Mouse (Mus musculus): ENCODE data around the gene Rbm39. TPM values are rescaled to one million over a fixed set of nuclear protein-coding genes. Genes with fewer than 3 reads are reported as not detected.

Gene Rbm39
- polyA plus RNA-seq (2021), result 288 TPM

DNA sequence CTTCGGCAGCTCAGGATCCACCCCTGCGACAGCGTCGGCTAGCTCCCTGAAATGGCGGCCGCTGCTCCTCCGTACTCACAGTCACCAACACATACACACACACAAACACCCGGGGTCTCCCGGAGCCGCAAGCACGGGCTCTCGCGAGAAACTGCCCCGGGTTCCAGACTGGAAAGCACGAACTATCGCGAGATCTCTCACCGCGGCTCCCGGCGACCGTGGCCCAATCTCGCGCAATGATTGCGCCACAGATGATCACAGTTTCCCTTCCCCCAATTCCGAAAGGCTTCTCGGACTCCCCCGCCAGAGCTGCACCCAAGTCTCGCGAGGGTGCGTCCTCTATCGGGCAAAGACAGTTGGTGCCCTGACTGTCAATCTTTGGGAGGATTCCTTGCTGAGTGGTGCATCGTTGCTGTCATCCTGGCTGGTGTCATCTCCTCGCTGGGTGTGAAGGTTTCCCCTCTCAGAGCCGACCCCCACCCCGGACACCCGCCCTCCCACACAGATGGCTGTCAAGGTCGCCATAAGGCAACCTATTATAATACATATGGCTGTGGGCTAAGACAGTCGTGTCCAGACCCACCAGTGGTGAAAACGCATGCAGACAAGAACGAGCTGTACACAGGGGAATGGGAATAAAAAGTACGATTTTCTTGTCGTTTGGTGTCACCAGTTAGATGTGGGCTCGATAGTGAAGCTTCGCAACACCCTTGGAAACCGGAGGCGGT lies at the start of gene Rbm39:
Rbm39 (minus strand) TSS at position 145 of the 728 bp plus-strand sequence.
- ChIA-PET CTCF (interaction anchor here (1.1 to 2.2 kb wide), 6 partner anchors 10 to 83 kb away, joined by 3 to 8 read pairs (median 4); no protein-coding TSS in a partner anchor), POLR2A (interaction anchor here (0.7 to 3.5 kb wide), 6 partner anchors 17 to 131 kb away, joined by 3 to 24 read pairs (median 4); partner anchors contain the start of genes Cpne1, Phf20 and Rbm12)
- no peak for TF ChIP-seq CTCF (IDR thresholded peaks at IDR 0.05)
- H3K27me3 ChIP-seq, result no peaks in the 10 kb centered on the region
- in situ Hi-C loops (cut with MboI; ENCODE audit: low pct_unique_long_range_greater_than_20kb), result no loop called here
- DNase-seq (ENCODE audit: low read depth, low spot score), result peak; percentile 99
- peak; percentile 84 for ATAC-seq

GRCm38 (mm10) chr2:156229171-156229570 lies 49.1 kb upstream of the Rbm39 start:
- in situ Hi-C loops (cut with MboI; ENCODE audit: low pct_unique_long_range_greater_than_20kb), result no loop called here
- ChIA-PET CTCF (no interaction called here), POLR2A (interaction anchor here (0.7 kb wide), 1 partner anchor 33 kb away, joined by 3 read pairs; no protein-coding TSS in a partner anchor)
- DNase-seq (ENCODE audit: low read depth, low spot score) (no peak), ATAC-seq (no peak)
- TF ChIP-seq CTCF (IDR thresholded peaks at IDR 0.05), result no peak
- H3K27me3 ChIP-seq, result no peaks in the 10 kb centered on the region

GRCm38 (mm10) chr2:156227689-156228088 lies 47.7 kb upstream of the Rbm39 start:
- TF ChIP-seq CTCF (IDR thresholded peaks at IDR 0.05), result no peak

GRCm38 (mm10) chr2:156224043-156224442 lies 44.0 kb upstream of the Rbm39 start:
- no peak for TF ChIP-seq CTCF (IDR thresholded peaks at IDR 0.05)
- in situ Hi-C loops (cut with MboI; ENCODE audit: low pct_unique_long_range_greater_than_20kb), result no loop called here
- CTCF ChIA-PET, result no interaction called here
- DNase-seq (ENCODE audit: low read depth, low spot score) (no peak), ATAC-seq (no peak)
- POLR2A ChIA-PET, result no interaction called here
- H3K27me3 ChIP-seq, result no peaks in the 10 kb centered on the region

More at GRCm38 (mm10) chr2:156227689-156228088, 47.7 kb upstream of the Rbm39 start:
- DNase-seq (ENCODE audit: low read depth, low spot score) (no peak), ATAC-seq (no peak)
- in situ Hi-C loops (cut with MboI; ENCODE audit: low pct_unique_long_range_greater_than_20kb), result no loop called here
- ChIA-PET POLR2A (interaction anchor here (0.7 kb wide), 1 partner anchor 67 kb away, joined by 3 read pairs; no protein-coding TSS in a partner anchor), CTCF (interaction anchor here (1.4 kb wide), 1 partner anchor 12 kb away, joined by 3 read pairs; no protein-coding TSS in a partner anchor)
- no peaks in the 10 kb centered on the region for H3K27me3 ChIP-seq

- H3K27me3 ChIP-seq, result no peaks in the 10 kb centered on the region
- CTCF ChIA-PET, result interaction anchor here (1.2 to 1.3 kb wide), 2 partner anchors 12 to 14 kb away, joined by 3 to 4 read pairs; no protein-coding TSS in a partner anchor
- ATAC-seq (no peak), DNase-seq (ENCODE audit: low read depth, low spot score) (no peak)
- in situ Hi-C loops (cut with MboI; ENCODE audit: low pct_unique_long_range_greater_than_20kb), result no loop called here
- no peak for TF ChIP-seq CTCF (IDR thresholded peaks at IDR 0.05)
- POLR2A ChIA-PET, result interaction anchor here (0.6 to 0.7 kb wide), 2 partner anchors 18 to 36 kb away, joined by 3 read pairs; no protein-coding TSS in a partner anchor
Observed at GRCm38 (mm10) chr2:156222100-156222499, 42.1 kb upstream of the Rbm39 start.

DNA sequence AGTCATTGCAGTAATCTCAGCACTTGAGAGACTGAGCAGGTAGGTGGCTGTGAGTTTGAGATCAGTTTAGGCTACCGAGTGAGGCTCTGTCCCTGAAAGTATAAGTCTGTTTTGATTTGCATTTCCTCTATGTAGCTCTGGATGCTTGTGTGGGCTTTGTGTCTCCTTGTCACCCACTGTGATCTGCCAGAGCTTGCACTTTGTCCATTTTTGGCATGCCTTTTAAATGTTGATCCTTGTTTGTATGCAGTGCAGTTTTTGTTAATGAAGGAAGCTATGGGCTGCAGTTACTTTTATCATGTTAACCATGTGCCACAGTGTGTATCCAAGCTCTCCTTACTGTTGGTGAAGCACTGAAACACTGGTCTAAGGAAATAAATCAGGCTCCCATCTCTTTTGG lies 37.7 kb upstream of the Rbm39 start:
- POLR2A ChIA-PET, result interaction anchor here (1.0 to 2.3 kb wide), 2 partner anchors 9 to 28 kb away, joined by 4 to 10 read pairs; no protein-coding TSS in a partner anchor
- no peaks in the 10 kb centered on the region for H3K27me3 ChIP-seq
- ATAC-seq, result no peak
- TF ChIP-seq CTCF (IDR thresholded peaks at IDR 0.05), result no peak
- CTCF ChIA-PET, result interaction anchor here (1.0 to 1.9 kb wide), 5 partner anchors 9 to 39 kb away, joined by 3 to 7 read pairs (median 4); no protein-coding TSS in a partner anchor
- in situ Hi-C loops (cut with MboI; ENCODE audit: low pct_unique_long_range_greater_than_20kb), result no loop called here
- no peak for DNase-seq (ENCODE audit: low read depth, low spot score)

DNA sequence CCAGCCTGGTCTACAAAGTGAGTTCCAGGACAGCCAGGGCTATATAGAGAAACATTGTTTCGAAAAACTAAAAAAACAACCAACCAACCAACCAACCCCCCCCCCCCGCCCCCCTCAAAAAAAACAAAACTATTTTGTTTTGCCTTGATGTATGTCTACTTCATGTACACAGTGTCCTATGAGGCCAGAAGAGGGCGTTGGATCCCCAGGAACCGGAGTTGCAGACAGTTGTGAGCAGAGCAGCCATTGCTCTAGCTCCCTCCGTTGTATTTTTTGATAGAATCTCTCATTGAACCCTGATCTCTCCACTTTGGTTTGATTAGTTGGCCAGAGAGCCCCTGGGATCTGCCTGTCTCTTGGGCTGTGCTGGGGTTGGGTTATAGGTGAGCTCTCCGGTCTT lies 23.9 kb upstream of the Rbm39 start:
- CTCF ChIA-PET, result no interaction called here
- no peak for DNase-seq (ENCODE audit: low read depth, low spot score)
- ATAC-seq, result no peak
- POLR2A ChIA-PET, result interaction anchor here (0.5 kb wide), 1 partner anchor 19 kb away, joined by 3 read pairs; no protein-coding TSS in a partner anchor
- no peaks in the 10 kb centered on the region for H3K27me3 ChIP-seq
- in situ Hi-C loops (cut with MboI; ENCODE audit: low pct_unique_long_range_greater_than_20kb), result no loop called here
- TF ChIP-seq CTCF (IDR thresholded peaks at IDR 0.05), result peak; percentile 15

- CTCF ChIA-PET, result interaction anchor here (0.5 to 1.0 kb wide), 4 partner anchors 15 to 53 kb away, joined by 3 to 4 read pairs (median 3); no protein-coding TSS in a partner anchor
- POLR2A ChIA-PET, result interaction anchor here (1.0 to 1.2 kb wide), 2 partner anchors 23 to 54 kb away, joined by 3 read pairs; partner anchors contain the start of gene Rbm39
- no peak for TF ChIP-seq CTCF (IDR thresholded peaks at IDR 0.05)
- in situ Hi-C loops (cut with MboI; ENCODE audit: low pct_unique_long_range_greater_than_20kb), result no loop called here
- H3K27me3 ChIP-seq, result no peaks in the 10 kb centered on the region
- no peak for DNase-seq (ENCODE audit: low read depth, low spot score)
- no peak for ATAC-seq
Observed at GRCm38 (mm10) chr2:156202848-156203437, 22.9 kb upstream of the Rbm39 start.

DNA sequence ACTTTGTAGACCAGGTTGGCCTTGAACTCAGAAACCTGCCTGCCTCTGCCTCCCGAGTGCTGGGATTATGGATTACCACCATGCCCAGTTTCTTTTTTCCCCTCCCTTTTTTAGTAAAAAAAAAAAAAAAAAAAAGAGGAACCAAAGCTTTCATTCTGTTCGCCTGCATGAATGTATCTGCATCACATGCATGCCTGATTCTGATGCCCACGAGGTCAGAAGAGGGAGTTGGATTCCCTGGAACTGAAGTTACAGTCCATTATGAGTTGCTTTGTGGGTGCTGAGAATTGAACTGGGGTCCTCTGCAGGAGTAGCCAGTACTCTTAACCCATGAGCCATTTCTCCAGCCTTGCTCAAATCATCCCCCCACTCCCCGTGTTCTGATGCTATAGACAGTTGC lies 21.4 kb upstream of the Rbm39 start:
- no peak for TF ChIP-seq CTCF (IDR thresholded peaks at IDR 0.05)
- ATAC-seq, result no peak
- ChIA-PET POLR2A (interaction anchor here (0.7 kb wide), 1 partner anchor 47 kb away, joined by 3 read pairs; no protein-coding TSS in a partner anchor), CTCF (no interaction called here)
- DNase-seq (ENCODE audit: low read depth, low spot score), result no peak
- in situ Hi-C loops (cut with MboI; ENCODE audit: low pct_unique_long_range_greater_than_20kb), result no loop called here
- H3K27me3 ChIP-seq, result no peaks in the 10 kb centered on the region

DNA sequence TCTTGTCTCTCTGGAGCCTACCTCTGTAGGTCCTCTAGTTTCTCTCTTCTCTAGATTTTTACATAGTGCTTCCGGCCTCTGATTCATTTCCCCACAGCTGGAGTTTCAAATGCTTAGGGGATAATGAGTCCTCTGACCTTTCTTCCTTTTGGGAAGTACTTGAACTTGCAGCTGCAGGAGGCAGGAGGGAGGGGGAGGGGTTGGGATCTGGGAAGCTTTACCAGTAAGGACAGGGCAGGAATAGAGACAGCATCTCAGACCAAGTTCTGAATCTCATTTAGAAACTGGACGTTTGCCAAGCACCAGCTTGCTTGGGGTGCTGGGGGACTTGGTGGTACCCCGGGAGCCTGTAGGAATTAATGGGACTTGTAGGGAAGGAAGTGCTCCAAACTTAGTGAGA lies 19.9 kb upstream of the Rbm39 start:
- H3K27me3 ChIP-seq, result no peaks in the 10 kb centered on the region
- no peak for DNase-seq (ENCODE audit: low read depth, low spot score)
- no peak for TF ChIP-seq CTCF (IDR thresholded peaks at IDR 0.05)
- ATAC-seq, result no peak
- in situ Hi-C loops (cut with MboI; ENCODE audit: low pct_unique_long_range_greater_than_20kb), result no loop called here
- ChIA-PET CTCF (interaction anchor here (1.2 to 1.9 kb wide), 2 partner anchors 18 to 19 kb away, joined by 3 to 5 read pairs; no protein-coding TSS in a partner anchor), POLR2A (no interaction called here)

Measured in Patski (cell line).